Mouse (Mus musculus) bone marrow, adult 2 months (tissue): Measurements from ENCODE around the gene H3f3a.

Experiments used
- CTCF ChIP-seq: fragments of 200-500 bp; IDR thresholded peaks from 2 replicates; pipeline ENCODE4 v1.5.1; 2011; ENCODE audit warnings: low read length, control low read depth; ENCODE audit not compliant: control insufficient read depth, insufficient read depth
- POLR2A ChIP-seq: fragments of 200-500 bp; IDR thresholded peaks from 2 replicates; pipeline ENCODE4 v1.6.1; 2011; ENCODE audit warnings: low read depth, mild to moderate bottlenecking, control low read depth, low read length, borderline replicate concordance; ENCODE audit not compliant: control insufficient read depth

- TF ChIP-seq CTCF, result no peak
- no peak for TF ChIP-seq POLR2A
Observed at GRCm38 (mm10) chr1:180830588-180831346, 17.0 kb upstream of the H3f3a start.
